Comparison of ENCODE assay signal across 18 mouse cellular contexts in the genomic region with DNA sequence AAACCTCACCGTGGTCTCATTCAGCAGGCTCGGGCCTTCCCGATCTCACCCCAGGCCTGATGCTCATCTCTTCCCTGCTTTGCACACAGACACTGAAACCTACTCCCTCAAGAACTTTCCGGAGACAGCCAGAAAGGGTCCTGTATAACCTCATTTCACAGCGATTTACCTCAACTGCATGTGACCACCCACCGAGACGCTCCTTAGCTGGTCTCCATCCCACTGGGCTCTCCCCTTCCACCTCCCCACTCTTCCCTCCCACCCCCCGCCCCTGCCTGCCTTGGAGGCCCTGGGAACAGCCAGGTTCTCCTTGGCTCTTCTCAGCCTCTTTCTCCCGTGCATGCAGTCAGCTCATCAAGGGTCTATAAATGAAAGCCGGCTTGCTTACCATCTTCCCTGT. TPM values are rescaled to one million over a fixed set of nuclear protein-coding genes. Genes with fewer than 3 reads are reported as not detected.
A peak's percentile ranks its signal among the peaks of the same experiment; 100 is the strongest.
DNase-seq lines count a peak whose midpoint lies in the region; ATAC-seq lines count a peak whose summit lies in the region.
"Had no signal": no experiment of that assay in that cellular context is flagged by ENCODE, and none has a peak within 500 bp of the region (broad histone marks: within the 10 kb centered on the region; RNA-seq: fewer than 3 reads in every experiment).

No protein-coding gene starts in this region.

- 56% methylated on average over 10 of the region's 10 CpGs for WGBS in forebrain, embryonic 13.5 days
- 49% methylated on average over 10 of the region's 10 CpGs for WGBS in forebrain, embryonic 11.5 days
- WGBS in midbrain, embryonic 10.5 days, result 47% methylated on average over 10 of the region's 10 CpGs
- 46% methylated on average over 10 of the region's 10 CpGs for WGBS in midbrain, embryonic 16.5 days
- 46% methylated on average over 10 of the region's 10 CpGs for WGBS in forebrain, embryonic 16.5 days
- 28% methylated on average over 10 of the region's 10 CpGs for WGBS in stomach, embryonic 15.5 days

- peak overlapping the region; percentile 65 for H3K27ac ChIP-seq in forebrain, embryonic 13.5 days
- no peak overlapping the region for H3K27ac ChIP-seq in forebrain, embryonic 11.5 days (ENCODE audit: low read depth, low read length)
- H3K27ac ChIP-seq in midbrain, embryonic 10.5 days (replicated peaks), result peak overlapping the region; percentile 38; the same call in 1 of the 2 replicates
- H3K27ac ChIP-seq in midbrain, embryonic 16.5 days (ENCODE audit: low read length), result no peak overlapping the region
- peak overlapping the region; percentile 69 for H3K27ac ChIP-seq in forebrain, embryonic 16.5 days (ENCODE audit: low read length)
- H3K27ac ChIP-seq in stomach, embryonic 15.5 days, result no peak overlapping the region
- H3K27ac ChIP-seq: gastrocnemius, adult 2 months; hindbrain, embryonic 15.5 days; liver, embryonic 12.5 days had no signal

- DNase-seq in forebrain, embryonic 11.5 days (ENCODE audit: low spot score), result no peak
- no peak for DNase-seq in midbrain, embryonic 10.5 days (ENCODE audit: low spot score)
- DNase-seq in right cerebral cortex, adult 2 months (ENCODE audit: low spot score in 2 of 2), result no peak
- DNase-seq: cerebellum, postnatal 14 days; gastrocnemius, adult 2 months; heart, adult 11 months; heart, postnatal 14 days; kidney, adult 9 months; kidney, postnatal 4 days; midbrain, embryonic 14.5 days; thymus, postnatal 4 days had no signal

- peaks cover 7% of the 10 kb centered on the region for H3K4me1 ChIP-seq in forebrain, embryonic 13.5 days
- H3K4me1 ChIP-seq in forebrain, embryonic 11.5 days (replicated peaks; ENCODE audit: control insufficient read depth, insufficient read depth, low read length), result no peaks in the 10 kb centered on the region
- H3K4me1 ChIP-seq in midbrain, embryonic 10.5 days, result peaks cover 24% of the 10 kb centered on the region
- H3K4me1 ChIP-seq in midbrain, embryonic 16.5 days (ENCODE audit: control insufficient read depth, insufficient read depth, low read length), result peaks cover 4% of the 10 kb centered on the region; the same call in 1 of the 2 replicates
- peaks cover 11% of the 10 kb centered on the region; the same call in 1 of the 2 replicates for H3K4me1 ChIP-seq in forebrain, embryonic 16.5 days (replicated peaks; ENCODE audit: control insufficient read depth, insufficient read depth, low read length)
- peaks cover 5% of the 10 kb centered on the region; the same call in 1 of the 2 replicates for H3K4me1 ChIP-seq in stomach, embryonic 15.5 days
- H3K4me1 ChIP-seq: liver, embryonic 12.5 days had no signal

- no peaks in the 10 kb centered on the region for H3K36me3 ChIP-seq in forebrain, embryonic 13.5 days (ENCODE audit: poor library complexity, severe bottlenecking)
- H3K36me3 ChIP-seq in forebrain, embryonic 11.5 days (ENCODE audit: control insufficient read depth, insufficient read depth, low read length), result no peaks in the 10 kb centered on the region
- H3K36me3 ChIP-seq in midbrain, embryonic 10.5 days, result no peaks in the 10 kb centered on the region
- H3K36me3 ChIP-seq in midbrain, embryonic 16.5 days (ENCODE audit: control insufficient read depth, insufficient read depth, low read length), result no peaks in the 10 kb centered on the region
- no peaks in the 10 kb centered on the region for H3K36me3 ChIP-seq in forebrain, embryonic 16.5 days (ENCODE audit: control insufficient read depth, insufficient read depth)
- H3K36me3 ChIP-seq in stomach, embryonic 15.5 days, result no peaks in the 10 kb centered on the region
- H3K36me3 ChIP-seq: hindbrain, embryonic 15.5 days; liver, embryonic 12.5 days had no signal

- H3K4me3 ChIP-seq in forebrain, embryonic 13.5 days, result no peak overlapping the region
- H3K4me3 ChIP-seq in forebrain, embryonic 11.5 days (ENCODE audit: low read depth, low read length), result no peak overlapping the region
- no peak overlapping the region for H3K4me3 ChIP-seq in midbrain, embryonic 10.5 days
- no peak overlapping the region for H3K4me3 ChIP-seq in midbrain, embryonic 16.5 days (ENCODE audit: low read depth, low read length)
- H3K4me3 ChIP-seq in forebrain, embryonic 16.5 days (replicated peaks; ENCODE audit: low read length), result no peak overlapping the region
- no peak overlapping the region for H3K4me3 ChIP-seq in stomach, embryonic 15.5 days (replicated peaks)
- H3K4me3 ChIP-seq: gastrocnemius, adult 2 months; hindbrain, embryonic 15.5 days; liver, embryonic 12.5 days had no signal

- H3K9ac ChIP-seq in forebrain, embryonic 13.5 days, result no peak overlapping the region
- H3K9ac ChIP-seq in forebrain, embryonic 11.5 days (ENCODE audit: low read length), result no peak overlapping the region
- H3K9ac ChIP-seq in midbrain, embryonic 16.5 days (ENCODE audit: low read depth, low read length), result no peak overlapping the region
- H3K9ac ChIP-seq in forebrain, embryonic 16.5 days (replicated peaks; ENCODE audit: low read depth, low read length), result no peak overlapping the region
- H3K9ac ChIP-seq in stomach, embryonic 15.5 days, result no peak overlapping the region
- H3K9ac ChIP-seq: hindbrain, embryonic 15.5 days; liver, embryonic 12.5 days had no signal

- H3K4me2 ChIP-seq in forebrain, embryonic 13.5 days, result 0 out of 2 replicates have a peak overlapping the region, but pooled peaks have one; percentile 0
- no peak overlapping the region for H3K4me2 ChIP-seq in forebrain, embryonic 11.5 days (ENCODE audit: low read depth, low read length, severe bottlenecking)
- no peak overlapping the region for H3K4me2 ChIP-seq in midbrain, embryonic 16.5 days (ENCODE audit: low read length)
- no peak overlapping the region for H3K4me2 ChIP-seq in forebrain, embryonic 16.5 days (ENCODE audit: low read length)
- peak overlapping the region; percentile 10; the same call in 1 of the 2 replicates for H3K4me2 ChIP-seq in stomach, embryonic 15.5 days
- H3K4me2 ChIP-seq: hindbrain, embryonic 15.5 days; liver, embryonic 12.5 days had no signal

- ATAC-seq in forebrain, embryonic 13.5 days, result no peak
- ATAC-seq in forebrain, embryonic 11.5 days (replicated peaks; ENCODE audit: low FRiP score), result no peak
- no peak for ATAC-seq in midbrain, embryonic 16.5 days
- ATAC-seq in forebrain, embryonic 16.5 days, result no peak
- ATAC-seq in stomach, embryonic 15.5 days (ENCODE audit: insufficient read depth, low FRiP score, low read depth), result no peak
- ATAC-seq in CD4-positive, CD25-positive, alpha-beta regulatory T cell, adult 4 months, result no peak
- ATAC-seq: liver, embryonic 12.5 days had no signal

- no peaks in the 10 kb centered on the region for H3K27me3 ChIP-seq in forebrain, embryonic 13.5 days
- H3K27me3 ChIP-seq in forebrain, embryonic 11.5 days (ENCODE audit: control insufficient read depth, insufficient read depth, low read length), result no peaks in the 10 kb centered on the region
- H3K27me3 ChIP-seq in midbrain, embryonic 10.5 days (ENCODE audit: low read depth, poor library complexity, severe bottlenecking), result peaks cover 20% of the 10 kb centered on the region; the same call in 1 of the 2 replicates
- H3K27me3 ChIP-seq in midbrain, embryonic 16.5 days (ENCODE audit: control insufficient read depth, insufficient read depth, low read depth, low read length), result no peaks in the 10 kb centered on the region
- no peaks in the 10 kb centered on the region for H3K27me3 ChIP-seq in forebrain, embryonic 16.5 days (replicated peaks; ENCODE audit: control insufficient read depth, insufficient read depth, low read length)
- H3K27me3 ChIP-seq in stomach, embryonic 15.5 days (replicated peaks), result no peaks in the 10 kb centered on the region
- H3K27me3 ChIP-seq: hindbrain, embryonic 15.5 days; liver, embryonic 12.5 days had no signal

- no peaks in the 10 kb centered on the region for H3K9me3 ChIP-seq in forebrain, embryonic 13.5 days (replicated peaks)
- H3K9me3 ChIP-seq in forebrain, embryonic 11.5 days (ENCODE audit: control insufficient read depth, low read length), result no peaks in the 10 kb centered on the region
- H3K9me3 ChIP-seq in midbrain, embryonic 10.5 days (replicated peaks), result no peaks in the 10 kb centered on the region
- no peaks in the 10 kb centered on the region for H3K9me3 ChIP-seq in midbrain, embryonic 16.5 days (replicated peaks; ENCODE audit: control insufficient read depth, low read length, poor library complexity, severe bottlenecking)
- no peaks in the 10 kb centered on the region for H3K9me3 ChIP-seq in forebrain, embryonic 16.5 days (ENCODE audit: control insufficient read depth, low read length)
- H3K9me3 ChIP-seq in stomach, embryonic 15.5 days, result no peaks in the 10 kb centered on the region
- H3K9me3 ChIP-seq: hindbrain, embryonic 15.5 days; liver, embryonic 12.5 days had no signal

RNA-seq across cellular contexts. Expression of gene Bcl7a, which starts 33.8 kb away (rescaled TPM):
- polyA plus RNA-seq in forebrain, embryonic 13.5 days (2015; fragmentation: Nextera tagmentation; extraction: Ambion mirVana), result 66.4 and 75.0 TPM in 2 replicates
- 57.1 and 61.7 TPM in 2 replicates for polyA plus RNA-seq in forebrain, embryonic 11.5 days (2014; fragmentation: Nextera tagmentation; extraction: Ambion mirVana)
- polyA plus RNA-seq in midbrain, embryonic 10.5 days (2016; fragmentation: Nextera tagmentation; extraction: Ambion mirVana), result 35.3 and 44.6 TPM in 2 replicates
- 34.1 and 36.7 TPM in 2 replicates for polyA plus RNA-seq in midbrain, embryonic 16.5 days (2015; fragmentation: Nextera tagmentation; extraction: Ambion mirVana)
- polyA plus RNA-seq in forebrain, embryonic 16.5 days (2015; fragmentation: Nextera tagmentation; extraction: Ambion mirVana), result 81.9 and 84.3 TPM in 2 replicates
- 19.9 and 21.0 TPM in 2 replicates for polyA plus RNA-seq in stomach, embryonic 15.5 days (2015; fragmentation: Nextera tagmentation; extraction: Ambion mirVana)
- 1 to 10 TPM; 7.2 to 9.8 TPM for polyA plus RNA-seq in CD4-positive, CD25-positive, alpha-beta regulatory T cell, adult 4 months (2017; shearing (Covaris generic))

RNA-seq across cellular contexts. Expression of gene Wdr66, which starts 57.9 kb away (rescaled TPM):
- polyA plus RNA-seq in forebrain, embryonic 13.5 days (2015; fragmentation: Nextera tagmentation; extraction: Ambion mirVana), result 1.5 and 2.1 TPM in 2 replicates
- polyA plus RNA-seq in forebrain, embryonic 11.5 days (2014; fragmentation: Nextera tagmentation; extraction: Ambion mirVana), result 1.1 and 1.9 TPM in 2 replicates
- polyA plus RNA-seq in midbrain, embryonic 10.5 days (2016; fragmentation: Nextera tagmentation; extraction: Ambion mirVana), result 7.6 and 10.7 TPM in 2 replicates
- 0.94 and 1.7 TPM in 2 replicates for polyA plus RNA-seq in midbrain, embryonic 16.5 days (2015; fragmentation: Nextera tagmentation; extraction: Ambion mirVana)
- 1.5 and 1.9 TPM in 2 replicates for polyA plus RNA-seq in forebrain, embryonic 16.5 days (2015; fragmentation: Nextera tagmentation; extraction: Ambion mirVana)
- polyA plus RNA-seq in stomach, embryonic 15.5 days (2015; fragmentation: Nextera tagmentation; extraction: Ambion mirVana), result 0.86 and 0.92 TPM in 2 replicates
- polyA plus RNA-seq in CD4-positive, CD25-positive, alpha-beta regulatory T cell, adult 4 months (2017; shearing (Covaris generic)), result 1 to 10 TPM; 4.7 to 6.1 TPM

Comparison
In these comparisons a context has a peak if more than half of its experiments do, and no peak if none do; other contexts are left out.
1. H3K27ac ChIP-seq: peak in forebrain, embryonic 13.5 days (single experiment), midbrain, embryonic 10.5 days (single experiment) and forebrain, embryonic 16.5 days (single experiment); none in forebrain, embryonic 11.5 days (single experiment), midbrain, embryonic 16.5 days (single experiment) and stomach, embryonic 15.5 days (single experiment).
2. H3K4me2 ChIP-seq: peak in forebrain, embryonic 13.5 days (single experiment) and stomach, embryonic 15.5 days (single experiment); none in forebrain, embryonic 11.5 days (single experiment), midbrain, embryonic 16.5 days (single experiment) and forebrain, embryonic 16.5 days (single experiment).